Mouse (Mus musculus): Measurements from ENCODE around the gene Lama5.

GRCm38 (mm10) chr2:180201303-180201702, 24.4 kb downstream of the Lama5 start:
- TF ChIP-seq POLR2A (IDR thresholded peaks at IDR 0.05; ENCODE audit: borderline replicate concordance, insufficient read depth, low read length) (no peak), CTCF (IDR thresholded peaks at IDR 0.05; ENCODE audit: borderline replicate concordance, insufficient read depth, low read depth, low read length) (no peak)
